In the genomic region with DNA sequence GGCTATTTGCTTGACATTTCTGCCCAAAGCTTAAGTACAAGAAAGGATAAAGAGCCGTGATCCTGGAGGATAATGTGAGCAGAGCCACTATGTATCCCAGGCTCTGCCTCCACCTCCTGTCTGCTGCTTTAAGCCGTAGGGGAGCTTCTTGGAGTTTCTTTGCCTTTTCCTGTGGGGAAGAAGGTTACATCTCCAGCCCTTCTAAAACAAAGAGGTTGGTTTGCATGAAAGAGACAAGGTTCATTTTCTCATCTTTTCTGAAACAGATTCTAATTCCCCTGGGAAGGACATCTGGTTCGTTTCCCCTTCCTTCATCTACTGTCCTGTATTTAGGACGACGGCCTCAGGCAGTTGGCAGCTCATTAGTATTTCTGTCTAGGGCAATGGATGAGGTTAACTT, we compare ENCODE assay signal across 21 mouse cellular contexts. TPM values are rescaled to one million over a fixed set of nuclear protein-coding genes. Genes with fewer than 3 reads are reported as not detected.
DNase-seq lines count a peak whose midpoint lies in the region; ATAC-seq and TF ChIP-seq lines count a peak whose summit lies in the region.
"Had no signal": no experiment of that assay in that cellular context is flagged by ENCODE, and none has a peak within 500 bp of the region (broad histone marks: within the 10 kb centered on the region; RNA-seq: fewer than 3 reads in every experiment).

No protein-coding gene starts in this region.

- no peak for ATAC-seq in hindbrain, postnatal 0 days
- ATAC-seq in hindbrain, embryonic 16.5 days, result no peak
- ATAC-seq in midbrain, embryonic 14.5 days (ENCODE audit: low FRiP score, low TSS enrichment), result no peak
- no peak for ATAC-seq in midbrain, embryonic 15.5 days (replicated peaks)
- ATAC-seq: CD4-positive, CD25-positive, alpha-beta regulatory T cell, adult 4 months; forebrain, embryonic 13.5 days; forebrain, postnatal 0 days; Patski had no signal

- WGBS in hindbrain, postnatal 0 days, result 44% methylated on average over 5 of the region's 5 CpGs
- WGBS in hindbrain, embryonic 16.5 days, result 45% methylated on average over 5 of the region's 5 CpGs
- WGBS in midbrain, embryonic 14.5 days, result 40% methylated on average over 5 of the region's 5 CpGs
- 41% methylated on average over 5 of the region's 5 CpGs for WGBS in midbrain, embryonic 15.5 days

- H3K27me3 ChIP-seq in hindbrain, postnatal 0 days (ENCODE audit: insufficient read depth, low read length), result no peaks in the 10 kb centered on the region
- no peaks in the 10 kb centered on the region for H3K27me3 ChIP-seq in hindbrain, embryonic 16.5 days (replicated peaks; ENCODE audit: control insufficient read depth, insufficient read depth, low read length)
- H3K27me3 ChIP-seq in midbrain, embryonic 14.5 days (ENCODE audit: control insufficient read depth, insufficient read depth, low read length), result no peaks in the 10 kb centered on the region
- no peaks in the 10 kb centered on the region for H3K27me3 ChIP-seq in midbrain, embryonic 15.5 days (replicated peaks)
- H3K27me3 ChIP-seq: forebrain, embryonic 13.5 days; heart, embryonic 12.5 days; hindbrain, embryonic 15.5 days had no signal

- no peak overlapping the region for H3K27ac ChIP-seq in hindbrain, postnatal 0 days
- H3K27ac ChIP-seq in hindbrain, embryonic 16.5 days (ENCODE audit: low read depth, low read length), result no peak overlapping the region
- H3K27ac ChIP-seq in midbrain, embryonic 14.5 days (replicated peaks; ENCODE audit: low read depth, low read length), result no peak overlapping the region
- H3K27ac ChIP-seq in midbrain, embryonic 15.5 days, result no peak overlapping the region
- H3K27ac ChIP-seq: embryonic facial prominence, embryonic 10.5 days; forebrain, embryonic 13.5 days; gastrocnemius, adult 2 months; hindbrain, embryonic 15.5 days had no signal

- no peak overlapping the region for H3K9ac ChIP-seq in hindbrain, postnatal 0 days (replicated peaks; ENCODE audit: low read length)
- no peak overlapping the region for H3K9ac ChIP-seq in hindbrain, embryonic 16.5 days (ENCODE audit: low read depth, low read length)
- H3K9ac ChIP-seq in midbrain, embryonic 14.5 days (replicated peaks; ENCODE audit: low read length), result no peak overlapping the region
- H3K9ac ChIP-seq in midbrain, embryonic 15.5 days, result no peak overlapping the region
- H3K9ac ChIP-seq: forebrain, embryonic 13.5 days; forebrain, postnatal 0 days; heart, embryonic 12.5 days; hindbrain, embryonic 15.5 days had no signal

- intact Hi-C loops in heart, postnatal 14 days (cut with DNase I), result no loop called here

- no peak for TF ChIP-seq CTCF in hindbrain, postnatal 0 days (IDR thresholded peaks at IDR 0.05; ENCODE audit: low read depth)

- no peak overlapping the region for H3K4me3 ChIP-seq in hindbrain, postnatal 0 days (ENCODE audit: low read length)
- no peak overlapping the region for H3K4me3 ChIP-seq in hindbrain, embryonic 16.5 days (ENCODE audit: low read length)
- H3K4me3 ChIP-seq in midbrain, embryonic 14.5 days (replicated peaks; ENCODE audit: low read depth, low read length), result no peak overlapping the region
- no peak overlapping the region for H3K4me3 ChIP-seq in midbrain, embryonic 15.5 days
- H3K4me3 ChIP-seq: embryonic facial prominence, embryonic 10.5 days; forebrain, embryonic 13.5 days; gastrocnemius, adult 2 months; heart, embryonic 12.5 days; hindbrain, embryonic 15.5 days had no signal

- DNase-seq in hindbrain, postnatal 0 days (ENCODE audit: low spot score), result peak; percentile 8
- peak; percentile 48 for DNase-seq in midbrain, embryonic 14.5 days
- peak; percentile 22 for DNase-seq in retina, embryonic 14.5 days (ENCODE audit: low spot score)
- no peak for DNase-seq in heart, postnatal 14 days
- DNase-seq in frontal cortex, adult 2 months (ENCODE audit: extremely low spot score in 1 of 2, low spot score in 1 of 2), result no peak
- DNase-seq: adrenal gland, postnatal 10 days; B cell, adult 2 months; cerebellum, adult 18-20 months; cerebellum, postnatal 10 days; forebrain, postnatal 0 days; gastrocnemius, adult 2 months; gastrocnemius, postnatal 25 days; heart, postnatal 36 days had no signal

- H3K9me3 ChIP-seq in hindbrain, postnatal 0 days (ENCODE audit: low read length), result no peaks in the 10 kb centered on the region
- no peaks in the 10 kb centered on the region for H3K9me3 ChIP-seq in hindbrain, embryonic 16.5 days (ENCODE audit: control insufficient read depth, low read length)
- H3K9me3 ChIP-seq in midbrain, embryonic 14.5 days (ENCODE audit: control insufficient read depth, low read length), result no peaks in the 10 kb centered on the region
- no peaks in the 10 kb centered on the region for H3K9me3 ChIP-seq in midbrain, embryonic 15.5 days
- H3K9me3 ChIP-seq: embryonic facial prominence, embryonic 10.5 days; heart, embryonic 12.5 days; hindbrain, embryonic 15.5 days had no signal

- H3K36me3 ChIP-seq in hindbrain, postnatal 0 days (ENCODE audit: insufficient read depth, low read length), result no peaks in the 10 kb centered on the region
- H3K36me3 ChIP-seq in hindbrain, embryonic 16.5 days (ENCODE audit: control insufficient read depth, insufficient read depth, low read length), result no peaks in the 10 kb centered on the region
- H3K36me3 ChIP-seq in midbrain, embryonic 14.5 days (ENCODE audit: control insufficient read depth, insufficient read depth, low read length), result no peaks in the 10 kb centered on the region
- H3K36me3 ChIP-seq in midbrain, embryonic 15.5 days (replicated peaks), result no peaks in the 10 kb centered on the region
- H3K36me3 ChIP-seq: embryonic facial prominence, embryonic 10.5 days; heart, embryonic 12.5 days; hindbrain, embryonic 15.5 days had no signal

- no peak overlapping the region for H3K4me2 ChIP-seq in hindbrain, postnatal 0 days (ENCODE audit: low read depth, low read length)
- no peak overlapping the region for H3K4me2 ChIP-seq in hindbrain, embryonic 16.5 days (ENCODE audit: low read length)
- H3K4me2 ChIP-seq in midbrain, embryonic 14.5 days (ENCODE audit: low read length), result no peak overlapping the region
- no peak overlapping the region for H3K4me2 ChIP-seq in midbrain, embryonic 15.5 days
- H3K4me2 ChIP-seq: forebrain, embryonic 13.5 days; heart, embryonic 12.5 days; hindbrain, embryonic 15.5 days had no signal

- H3K4me1 ChIP-seq in hindbrain, postnatal 0 days (ENCODE audit: insufficient read depth, low read length), result no peaks in the 10 kb centered on the region
- H3K4me1 ChIP-seq in hindbrain, embryonic 16.5 days (ENCODE audit: control insufficient read depth, insufficient read depth, low read depth, low read length), result no peaks in the 10 kb centered on the region
- no peaks in the 10 kb centered on the region for H3K4me1 ChIP-seq in midbrain, embryonic 14.5 days (ENCODE audit: control insufficient read depth, insufficient read depth, low read length)
- no peaks in the 10 kb centered on the region for H3K4me1 ChIP-seq in midbrain, embryonic 15.5 days
- H3K4me1 ChIP-seq: embryonic facial prominence, embryonic 10.5 days; forebrain, embryonic 13.5 days; heart, embryonic 12.5 days; hindbrain, embryonic 15.5 days had no signal

RNA-seq across cellular contexts. Expression of a gene that starts 19.8 kb away (rescaled TPM):
- total RNA-seq in hindbrain, postnatal 0 days (2014; rRNA removed), result 11.6 and 30.6 TPM in 2 replicates
- polyA plus RNA-seq in hindbrain, postnatal 0 days (2015; fragmentation: Nextera tagmentation; extraction: Ambion mirVana), result 26.4 and 28.5 TPM in 2 replicates
- 37.7 and 41.6 TPM in 2 replicates for polyA plus RNA-seq in hindbrain, embryonic 16.5 days (2015; fragmentation: Nextera tagmentation; extraction: Ambion mirVana)
- polyA plus RNA-seq in midbrain, embryonic 14.5 days (2014; fragmentation: Nextera tagmentation; extraction: Ambion mirVana), result 38.4 and 53.8 TPM in 2 replicates
- polyA plus RNA-seq in midbrain, embryonic 15.5 days (2015; fragmentation: Nextera tagmentation; extraction: Ambion mirVana), result 44.3 and 48.0 TPM in 2 replicates
- 10 to 100 TPM; 22.9 to 26.1 TPM for total RNA-seq in heart, postnatal 14 days (2021)
- 24.0 and 25.5 TPM in 2 replicates for polyA plus RNA-seq in frontal cortex, adult 2 months (2012; rRNA removed)

Comparison
In these comparisons a context has a peak if more than half of its experiments do, and no peak if none do; other contexts are left out.
1. DNase-seq: peak in hindbrain, postnatal 0 days (single experiment), midbrain, embryonic 14.5 days (single experiment) and retina, embryonic 14.5 days (single experiment); none in heart, postnatal 14 days (0 of 2) and frontal cortex, adult 2 months (0 of 2).